Mouse (Mus musculus) WW6 (cell line): Measurements from ENCODE around the gene Rps6ka4.

Source experiments
- DNase-seq: peaks from one replicate; pipeline ENCODE4 v3.0.0-alpha.2; 2013; ENCODE audit warnings: low read depth, low spot score

The Rps6ka4 gene

DNA sequence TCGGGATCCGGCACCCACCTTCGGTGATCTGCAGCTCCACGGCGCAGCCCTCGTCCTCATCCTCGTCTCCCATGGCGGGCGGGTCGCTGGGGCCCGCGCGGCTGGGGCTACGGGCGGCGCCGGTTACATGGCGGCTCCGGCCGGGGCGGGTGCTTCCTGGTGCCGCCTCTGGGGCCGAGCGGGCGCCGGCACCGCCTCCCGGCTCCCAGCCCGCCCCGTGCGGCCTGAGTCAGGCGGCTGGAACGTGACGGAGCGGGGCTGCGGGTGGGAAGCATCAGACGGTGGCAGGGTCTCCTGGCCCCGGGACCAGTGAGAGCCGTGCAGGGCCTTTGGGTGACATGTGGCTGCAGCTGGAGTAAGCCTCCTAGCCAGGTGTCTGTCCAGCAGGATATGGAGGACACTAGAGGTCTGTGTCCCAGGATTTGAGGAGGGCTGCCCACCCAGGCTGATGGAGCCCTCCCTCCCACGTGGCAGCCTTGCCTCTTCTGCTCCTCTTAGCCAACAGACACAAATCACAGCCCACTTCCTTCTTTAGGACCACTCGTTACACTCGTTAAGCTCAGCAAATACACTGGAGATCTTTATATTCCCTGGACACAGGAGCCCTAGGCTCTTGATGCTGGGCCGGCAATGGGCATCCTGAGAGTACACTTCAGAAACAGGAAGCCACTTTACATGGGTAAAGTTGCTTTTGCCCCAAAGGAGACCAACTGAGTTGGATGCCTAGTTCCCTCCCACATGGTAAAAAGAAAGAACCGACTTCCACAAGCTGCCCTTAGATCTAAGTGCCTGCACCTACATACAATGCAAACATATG is at the start of gene Rps6ka4:
Rps6ka4 (minus strand) TSS at position 162 of the 817 bp plus-strand sequence.
- DNase-seq, result no peak

DNA sequence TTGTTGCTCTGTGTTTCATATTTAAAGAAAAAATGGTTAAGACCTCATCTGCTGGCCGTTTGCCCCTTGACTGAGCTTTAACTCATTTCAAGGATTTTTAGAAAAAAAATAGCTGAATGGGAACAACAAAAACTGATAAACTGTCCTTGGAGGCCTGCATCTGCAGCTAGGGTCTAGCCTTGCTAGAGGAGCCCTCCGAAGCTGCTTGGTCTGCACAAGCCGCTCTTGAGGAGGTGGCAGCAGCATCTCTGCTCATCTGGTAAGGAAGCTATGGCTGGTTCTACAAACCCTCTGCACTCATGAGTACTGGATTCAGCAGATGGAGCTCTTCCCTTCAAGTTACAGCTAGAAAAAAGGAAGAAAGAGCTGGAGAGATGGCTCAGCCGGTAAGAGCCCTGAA is 37.5 kb upstream of the Rps6ka4 start:
- no peak for DNase-seq

DNA sequence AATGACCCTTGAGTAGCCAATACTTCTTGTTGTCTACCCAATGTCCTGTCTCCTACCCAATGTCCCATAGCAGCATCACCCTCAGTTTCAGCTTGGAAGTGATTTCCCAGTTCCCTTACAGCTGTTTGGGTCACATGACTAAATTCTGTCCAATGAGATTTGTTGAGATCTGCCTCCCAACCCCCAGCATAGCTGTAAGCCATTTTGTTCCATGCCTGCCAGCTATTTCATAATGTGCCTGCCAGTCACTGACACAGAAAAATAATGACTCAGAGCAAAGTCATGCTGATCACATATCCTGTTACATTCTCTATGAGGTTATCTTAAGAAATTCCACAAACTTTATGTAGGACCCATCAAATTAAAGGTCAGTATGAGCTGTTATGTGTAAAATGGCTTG is 36.4 kb upstream of the Rps6ka4 start:
- no peak for DNase-seq

GRCm38 (mm10) chr19:6875834-6876233 is 35.4 kb upstream of the Rps6ka4 start:
- DNase-seq, result no peak

DNA sequence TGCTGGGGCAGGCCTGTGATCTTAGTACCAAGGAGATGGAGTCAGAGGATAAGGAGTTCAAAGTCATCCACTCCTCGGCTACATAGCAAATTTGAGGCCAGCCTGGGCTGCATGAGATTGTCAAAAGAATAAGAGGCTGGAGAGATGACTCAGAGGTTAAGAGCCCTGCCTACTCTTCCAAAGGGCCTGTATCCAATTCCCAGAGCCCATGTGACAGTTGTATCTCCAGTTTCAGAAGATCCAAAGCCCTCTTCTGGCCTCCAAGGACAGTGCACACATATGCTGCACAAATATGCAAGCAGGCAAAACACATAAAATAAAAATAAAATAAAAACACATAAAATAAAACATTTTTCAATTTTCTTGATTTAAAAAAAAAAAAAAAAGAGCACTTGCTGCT is 33.8 kb upstream of the Rps6ka4 start:
- DNase-seq, result no peak

DNA sequence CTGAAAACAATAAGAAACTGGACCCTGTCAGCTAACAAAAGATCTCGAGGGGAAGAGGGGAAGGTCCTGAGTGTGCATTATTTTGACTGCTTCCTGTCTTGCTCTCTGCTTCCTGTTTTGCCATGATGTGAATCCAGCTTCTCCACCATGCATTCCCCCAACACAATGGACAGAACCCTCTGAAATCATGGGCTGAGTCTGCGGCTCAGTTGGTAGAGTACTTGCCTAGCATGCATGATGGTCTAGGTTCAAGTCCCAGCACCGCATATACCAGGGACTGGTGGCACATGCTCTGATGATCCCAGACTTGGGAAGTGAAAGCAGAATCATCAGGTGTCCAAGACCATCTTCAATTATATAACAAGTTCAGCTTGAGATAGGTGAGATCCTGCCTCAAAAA is 32.3 kb upstream of the Rps6ka4 start:
- DNase-seq, result no peak

DNA sequence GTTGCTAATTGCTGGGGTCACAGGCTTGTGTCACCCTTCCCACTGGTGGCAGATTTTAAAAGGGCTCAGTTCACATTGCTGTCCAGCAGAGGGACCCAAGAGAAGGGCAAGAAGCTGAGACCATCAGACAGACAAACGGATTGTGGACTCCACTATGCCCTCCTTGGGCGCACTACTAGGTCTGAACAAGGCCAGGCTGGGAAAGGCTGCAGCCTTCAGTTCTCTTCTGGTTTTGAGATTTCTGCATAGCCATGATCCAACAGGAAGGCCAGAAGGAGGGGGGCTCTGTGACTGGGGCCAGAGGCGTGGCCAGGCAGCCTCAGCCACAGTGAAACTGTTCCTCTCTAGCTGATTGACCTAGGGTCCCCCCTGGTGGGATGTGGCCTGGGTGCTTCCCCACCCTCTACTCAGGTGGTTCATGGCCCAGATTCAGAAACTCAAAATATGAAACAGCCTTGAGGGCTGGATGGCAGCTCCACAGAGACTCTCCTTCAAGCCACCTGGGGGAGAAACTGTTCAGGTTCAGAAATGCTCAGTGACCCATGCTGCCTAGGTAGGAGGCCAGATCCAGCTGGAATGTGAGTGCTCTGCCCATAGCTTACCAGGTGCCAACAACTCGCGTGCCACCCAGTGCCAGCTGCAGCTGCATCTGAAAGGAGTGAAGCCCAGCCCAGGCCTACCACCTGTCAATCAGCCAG is 31.3 kb upstream of the Rps6ka4 start:
- DNase-seq, result no peak

DNA sequence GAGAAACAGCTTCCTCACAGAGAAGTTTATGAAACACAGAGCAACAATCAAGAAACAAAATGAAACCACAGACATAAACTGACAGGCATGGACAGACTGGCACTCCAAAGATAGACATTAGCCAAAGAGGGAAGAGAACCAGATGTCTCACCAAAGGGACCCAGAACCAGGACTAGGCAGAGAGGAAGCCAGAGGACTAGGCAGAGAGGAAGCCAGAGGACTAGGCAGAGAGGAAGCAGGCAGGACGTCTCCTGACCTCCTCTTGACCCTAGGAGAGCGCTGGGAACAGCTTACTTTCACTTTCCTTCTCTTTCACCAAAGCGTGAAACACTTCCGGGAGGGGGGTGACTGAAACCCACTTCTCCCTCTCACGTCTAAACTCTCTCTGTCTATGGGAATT is 28.9 kb upstream of the Rps6ka4 start:
- DNase-seq, result no peak

DNA sequence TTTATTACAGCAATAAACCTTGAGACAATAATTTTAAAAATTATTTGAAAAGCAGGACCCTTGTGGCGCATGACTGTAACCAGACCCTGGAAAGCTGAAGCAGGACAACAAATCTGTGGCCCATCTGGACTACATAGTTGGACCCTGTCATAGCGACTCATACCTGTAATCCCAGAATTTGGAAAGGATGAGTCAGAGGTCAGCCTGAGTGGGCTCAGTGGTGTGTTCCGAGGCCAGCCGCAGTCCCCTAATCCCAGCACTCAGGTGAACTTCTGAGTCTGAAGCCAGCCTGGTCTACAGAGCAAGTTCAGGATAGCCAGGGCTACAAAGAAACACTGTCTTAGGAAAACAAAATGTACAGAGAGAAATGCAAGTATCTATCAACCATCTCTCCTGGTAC is 21.0 kb upstream of the Rps6ka4 start:
- no peak for DNase-seq

DNA sequence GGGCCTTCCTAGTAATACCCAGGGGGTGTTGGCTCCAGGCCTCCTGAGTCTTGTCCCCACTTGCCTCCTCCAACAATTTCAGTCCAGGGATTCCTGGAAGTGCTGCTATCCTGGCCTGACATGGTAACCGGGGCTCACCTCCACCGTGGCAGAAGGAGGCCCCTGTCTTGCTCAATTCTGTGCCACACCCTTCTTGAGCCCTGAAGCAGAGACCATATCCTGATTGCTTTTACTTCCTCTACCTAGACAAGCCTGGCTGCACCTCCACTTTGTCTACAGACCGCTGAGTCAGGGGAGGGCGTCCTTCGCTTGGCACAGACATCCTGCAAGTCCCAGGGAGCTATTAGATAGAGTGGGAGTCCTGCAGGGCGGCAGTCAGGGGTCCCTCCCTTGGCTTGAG is 20.3 kb upstream of the Rps6ka4 start:
- no peak for DNase-seq

DNA sequence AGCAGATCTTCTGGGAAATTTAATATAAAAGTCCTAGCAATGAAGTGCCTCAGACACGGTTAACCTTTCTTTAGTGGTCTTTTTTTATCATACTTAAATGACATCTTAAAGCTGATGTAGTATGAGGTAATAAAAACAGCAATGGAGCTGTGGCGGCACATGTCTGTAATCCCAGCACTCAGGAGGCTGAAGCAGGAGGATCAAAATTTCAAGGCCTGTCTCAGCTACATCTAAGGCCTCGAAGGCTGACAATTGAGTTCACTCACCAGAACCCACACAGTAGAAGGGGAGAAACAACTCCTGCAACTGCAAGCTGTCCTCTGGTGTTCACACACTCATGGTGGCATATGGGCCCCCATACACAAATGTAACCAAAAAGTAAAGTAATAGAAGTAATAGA is 19.5 kb upstream of the Rps6ka4 start:
- no peak for DNase-seq

DNA sequence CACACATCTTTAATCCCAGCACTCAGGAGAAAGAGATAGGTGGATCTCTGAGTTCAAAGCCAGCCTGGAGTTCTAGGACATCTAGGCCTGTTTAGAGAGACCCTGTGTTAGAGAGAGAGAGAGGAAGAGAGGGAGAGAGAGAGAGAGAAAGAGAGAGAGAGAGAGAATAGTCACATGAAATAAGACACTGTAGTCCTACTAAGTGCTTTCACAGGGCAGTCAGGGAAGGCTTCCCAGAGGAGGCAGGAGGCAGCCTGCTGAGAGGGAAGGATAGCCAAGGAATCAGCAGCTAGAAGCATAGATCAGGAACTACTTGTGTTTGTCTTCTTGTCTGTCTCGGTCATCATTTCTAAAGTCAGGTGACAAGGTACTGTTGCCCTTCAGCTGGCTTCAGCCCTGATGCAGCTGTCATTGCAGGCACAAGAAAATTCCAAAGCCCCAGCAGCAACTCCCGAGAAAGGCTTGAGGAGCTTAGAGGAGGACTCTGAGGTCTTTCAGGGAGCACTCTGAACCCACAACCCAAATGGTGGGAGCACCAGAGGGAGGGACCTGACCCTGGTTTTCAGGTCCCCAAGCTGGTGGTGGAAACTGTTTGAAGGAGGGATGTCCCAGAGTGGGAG is 18.7 kb upstream of the Rps6ka4 start:
- no peak for DNase-seq

- DNase-seq, result no peak
These were observed 17.6 kb upstream of the Rps6ka4 start, which contains the start of gene Ccdc88b for GRCm38 (mm10) chr19:6858031-6858430. Gene Ccdc88b (minus strand): TSS chr19:6858211.

GRCm38 (mm10) chr19:6857391-6858005 is 17.1 kb upstream of the Rps6ka4 start:
- DNase-seq, result no peak

DNA sequence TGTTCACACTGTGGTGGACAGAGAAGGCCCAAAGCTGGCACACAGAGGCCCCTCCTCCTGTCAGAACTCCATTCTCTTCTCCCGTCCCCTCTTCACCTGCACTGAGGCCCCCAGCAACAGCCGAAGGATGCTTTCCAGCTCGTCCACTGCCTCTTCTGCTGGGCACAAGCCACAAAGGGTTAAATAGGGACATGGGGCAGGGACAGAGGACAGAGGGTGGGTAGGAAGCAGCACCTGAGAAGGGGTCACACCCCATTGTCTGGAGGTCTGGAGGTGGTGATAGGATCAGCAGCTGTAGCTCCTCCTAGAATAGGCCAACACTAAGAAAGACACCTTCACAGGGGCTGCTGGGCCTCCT is 16.5 kb upstream of the Rps6ka4 start:
- no peak for DNase-seq

- no peak for DNase-seq
These were observed 16.0 kb upstream of the Rps6ka4 start for GRCm38 (mm10) chr19:6856281-6857002.

DNA sequence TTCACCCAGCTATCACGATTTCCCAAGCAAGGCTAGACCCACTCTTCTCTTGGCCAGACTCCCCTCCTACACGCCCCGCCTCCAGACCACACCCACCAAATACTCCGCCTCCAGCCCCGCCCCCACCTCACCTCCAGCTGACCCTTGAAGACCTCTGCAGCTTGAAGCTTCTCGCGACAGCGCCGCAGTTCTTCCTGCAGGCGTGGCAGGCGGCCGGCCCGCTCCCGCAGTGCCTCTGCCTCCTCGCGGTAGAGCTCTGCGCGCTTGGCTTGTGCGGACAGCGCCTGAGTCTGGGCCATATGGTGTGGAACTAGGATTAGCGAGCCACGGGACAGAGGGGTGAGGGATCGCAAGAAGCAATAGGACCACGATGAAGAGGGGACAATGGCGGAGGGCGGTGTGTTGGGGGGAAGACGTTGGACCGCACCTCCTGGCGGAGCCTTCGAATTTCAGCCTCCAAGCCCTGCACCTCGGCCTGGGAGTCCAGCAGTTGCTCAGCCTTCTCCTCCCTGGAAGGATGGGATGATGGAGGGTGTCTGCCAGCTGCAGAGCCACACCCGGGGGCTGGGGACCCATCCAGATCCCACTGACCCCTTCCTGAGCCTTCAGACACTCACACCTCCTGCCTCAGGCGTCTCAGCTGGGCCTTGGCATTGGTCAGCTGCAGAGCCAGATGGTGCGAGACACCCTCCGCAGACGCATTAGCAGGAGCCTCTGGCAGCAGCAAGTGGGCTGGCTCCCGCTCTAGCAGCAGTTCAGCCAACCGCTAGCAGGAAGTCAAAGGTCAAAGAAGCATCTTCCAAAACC is 15.0 kb upstream of the Rps6ka4 start:
- DNase-seq, result peak; percentile 80

GRCm38 (mm10) chr19:6854658-6855057 is 14.2 kb upstream of the Rps6ka4 start:
- DNase-seq, result no peak

- DNase-seq, result no peak
These were observed 13.5 kb upstream of the Rps6ka4 start for GRCm38 (mm10) chr19:6853903-6854302.

DNA sequence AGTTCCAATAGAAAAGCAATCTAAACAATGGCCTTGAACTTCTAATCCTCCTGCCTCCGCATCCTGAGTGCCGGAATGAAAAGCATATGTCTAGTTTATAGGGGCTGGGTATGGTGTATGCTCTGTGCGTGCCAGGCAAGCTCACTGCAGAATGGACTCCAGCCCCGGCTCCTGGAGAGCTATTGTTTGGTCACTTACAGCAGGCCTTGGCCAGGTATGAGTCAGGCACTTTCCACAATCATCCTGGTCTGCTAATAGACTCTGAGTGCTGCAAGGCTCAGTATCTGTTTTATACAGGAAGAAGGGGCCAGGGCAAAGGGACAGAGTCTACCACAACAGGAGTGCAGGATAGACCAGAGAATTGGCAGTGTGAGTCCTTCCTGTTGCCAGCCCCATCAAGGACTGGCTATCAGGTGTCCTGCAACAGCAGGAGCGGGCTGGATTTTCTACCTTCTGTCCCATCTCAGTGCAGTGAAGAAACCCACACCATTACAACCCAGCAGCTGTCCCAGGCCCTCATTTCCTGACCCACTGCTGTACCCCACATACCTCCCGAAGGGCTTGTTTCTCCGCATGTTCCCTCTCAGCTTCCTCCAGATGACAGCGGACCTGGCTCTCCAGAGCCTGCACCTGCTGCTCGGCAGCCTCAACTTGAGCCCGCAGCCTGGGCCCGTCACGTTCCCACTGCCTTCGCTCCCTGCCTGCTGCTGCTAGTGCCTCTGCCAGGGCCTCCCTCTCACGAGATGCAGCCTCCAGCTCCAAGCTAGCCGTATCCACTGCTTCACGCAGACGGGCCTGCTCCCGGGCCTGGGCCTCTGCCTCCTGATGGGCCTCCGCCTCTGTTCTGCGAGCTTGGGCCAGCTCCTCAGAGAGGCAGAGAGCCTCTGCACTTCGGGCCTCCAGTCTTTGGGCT is 12.2 kb upstream of the Rps6ka4 start:
- DNase-seq, result no peak
